Comparison of ENCODE assay signal across 1 mouse cellular context in the genomic region with DNA sequence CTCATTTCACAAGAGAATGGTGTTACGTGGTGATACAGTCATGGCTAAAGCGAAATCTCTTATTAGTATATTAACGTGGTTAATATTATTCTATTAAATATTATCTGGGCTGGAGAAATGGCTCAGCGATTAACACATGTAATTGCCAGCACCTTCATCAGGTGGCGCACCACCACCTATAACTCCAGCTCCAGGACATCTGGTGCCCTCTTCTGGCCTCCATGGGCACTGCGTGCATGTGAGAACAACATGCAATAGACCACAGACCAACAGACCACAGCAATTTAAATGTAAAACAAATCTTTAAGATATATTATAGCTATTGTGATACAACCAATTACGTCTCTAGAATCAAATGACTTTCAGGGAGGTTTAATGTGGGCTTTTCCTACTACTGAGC.
A peak's percentile ranks its signal among the peaks of the same experiment; 100 is the strongest.
TF ChIP-seq lines count a peak whose summit lies in the region.

No protein-coding gene starts in this region.

TF ChIP-seq in CH12.LX, 34 proteins besides CTCF, POLR2A, EP300 and RAD21:
- TF ChIP-seq MAFK (IDR thresholded peaks at IDR 0.05; ENCODE audit: insufficient replicate concordance, low read length) (no peak), JUND (conservative IDR thresholded peaks at IDR 0.05; ENCODE audit: low read depth, low read length) (peak; percentile 49; the same call in 1 of the 2 replicates), MEF2A (IDR thresholded peaks at IDR 0.05; ENCODE audit: borderline replicate concordance, low read depth, low read length) (no peak), SMC3 (IDR thresholded peaks at IDR 0.05; ENCODE audit: low read depth, low read length) (peak; percentile 65), CHD1 (IDR thresholded peaks at IDR 0.05; ENCODE audit: low read depth, low read length) (no peak), BHLHE40 (IDR thresholded peaks at IDR 0.05; ENCODE audit: low read depth, low read length) (no peak), MYC (IDR thresholded peaks at IDR 0.05; ENCODE audit: low read depth, low read length) (no peak), PAX5 (IDR thresholded peaks at IDR 0.05; ENCODE audit: low read length) (no peak), CHD2 (IDR thresholded peaks at IDR 0.05; ENCODE audit: low read length) (no peak), ETS1 (conservative IDR thresholded peaks at IDR 0.05; ENCODE audit: low read depth, low read length) (no peak), ZNF384 (IDR thresholded peaks at IDR 0.05; ENCODE audit: low read depth, low read length) (no peak), NELFE (IDR thresholded peaks at IDR 0.05; ENCODE audit: low read depth, low read length) (peak; percentile 63; the same call in 1 of the 2 replicates)
